Mouse (Mus musculus) liver, embryonic 16.5 days (tissue): ENCODE results near the gene Gm20671. TPM values are rescaled to one million over a fixed set of nuclear protein-coding genes. Genes with fewer than 3 reads are reported as not detected.

Source experiments
- ATAC-seq: fragments of 200-750 bp; cut with Nextera tagmentation; 2 replicates; pipeline ENCODE4 v1.8.0; 2017; ENCODE audit warnings: low read depth, mild to moderate bottlenecking, moderate number of reproducible peaks, moderate library complexity
- H3K27ac ChIP-seq: fragments of 300-500 bp; sonication (generic); 2 replicates; pipeline ENCODE4 v1.5.1; 2014; ENCODE audit warnings: mild to moderate bottlenecking, low read length
- H3K27me3 ChIP-seq: fragments of 300-500 bp; sonication (generic); 2 replicates; pipeline ENCODE4 v1.6.1; 2014; ENCODE audit warnings: low read depth, low read length, mixed read lengths; ENCODE audit not compliant: control insufficient read depth, insufficient read depth
- H3K36me3 ChIP-seq: fragments of 300-500 bp; sonication (generic); 2 replicates; pipeline ENCODE4 v1.6.1; 2014; ENCODE audit warnings: mild to moderate bottlenecking; ENCODE audit not compliant: control insufficient read depth, insufficient read depth
- H3K4me1 ChIP-seq: fragments of 300-500 bp; sonication (generic); 2 replicates; pipeline ENCODE4 v1.6.1; 2014; ENCODE audit warnings: low read depth, low read length, mixed read lengths; ENCODE audit not compliant: control insufficient read depth
- H3K4me2 ChIP-seq: fragments of 300-500 bp; sonication (generic); 2 replicates; pipeline ENCODE4 v1.6.1; 2014; ENCODE audit warnings: low read depth, low read length, mixed read lengths
- H3K4me3 ChIP-seq: fragments of 300-500 bp; sonication (generic); 2 replicates; pipeline ENCODE4 v1.5.1; 2014; ENCODE audit warnings: low read depth, mild to moderate bottlenecking, low read length
- H3K9ac ChIP-seq: fragments of 300-500 bp; sonication (generic); 2 replicates; pipeline ENCODE4 v1.6.1; 2014; ENCODE audit warnings: low read depth, low read length
- H3K9me3 ChIP-seq: fragments of 300-500 bp; sonication (generic); replicated peaks from 2 replicates; pipeline ENCODE4 v1.6.1; 2016; ENCODE audit warnings: low read length; ENCODE audit not compliant: control insufficient read depth
- WGBS: fragments of 180-500 bp; shearing (Covaris S2); extraction: QIAGEN DNeasy Blood & Tissue Kit; methylation state at CpG from one replicate; pipeline ENCODE4 v1.1.7; 2014; ENCODE audit not compliant: insufficient replicate concordance; 5-methylcytosine and 5-hydroxymethylcytosine counted together
- polyA plus RNA-seq: library from polyadenylated mRNA; unstranded; fragments of >200 nt; fragmentation: Nextera tagmentation; extraction: Ambion mirVana; gene quantifications from 2 replicates; pipeline ENCODE4 v1.2.1, GENCODE M21; 2015

The Gm20671 gene
- polyA plus RNA-seq, 1 experiment from 2014 or later, result not detected

- peak overlapping the region; percentile 74 for H3K27ac ChIP-seq
- H3K9ac ChIP-seq, result no peak overlapping the region
- no peaks in the 10 kb centered on the region for H3K27me3 ChIP-seq
- H3K9me3 ChIP-seq, result no peaks in the 10 kb centered on the region
- no peak overlapping the region for H3K4me2 ChIP-seq
- 19% methylated on average over 1 of the region's 1 CpGs for WGBS
- ATAC-seq, result peak; percentile 7; the same call in 1 of the 2 replicates
- H3K4me3 ChIP-seq, result no peak overlapping the region
- no peaks in the 10 kb centered on the region for H3K36me3 ChIP-seq
- H3K4me1 ChIP-seq, result no peaks in the 10 kb centered on the region; the same call in none of the 2 replicates
These were observed 109.2 kb downstream of the Gm20671 start for GRCm38 (mm10) chr5:32717726-32718125.

GRCm38 (mm10) chr5:32713703-32714467, 113.0 kb downstream of the Gm20671 start:
- H3K4me3 ChIP-seq, result peak overlapping the region; percentile 65
- no peaks in the 10 kb centered on the region for H3K9me3 ChIP-seq
- peak overlapping the region; percentile 81 for H3K4me2 ChIP-seq
- under 1% methylated on average over 55 of the region's 55 CpGs for WGBS
- peak; percentile 92 for ATAC-seq
- no peaks in the 10 kb centered on the region for H3K27me3 ChIP-seq
- no peaks in the 10 kb centered on the region for H3K36me3 ChIP-seq
- peak overlapping the region; percentile 54 for H3K9ac ChIP-seq
- H3K4me1 ChIP-seq, result no peaks in the 10 kb centered on the region; the same call in none of the 2 replicates
- H3K27ac ChIP-seq, result peak overlapping the region; percentile 76

DNA sequence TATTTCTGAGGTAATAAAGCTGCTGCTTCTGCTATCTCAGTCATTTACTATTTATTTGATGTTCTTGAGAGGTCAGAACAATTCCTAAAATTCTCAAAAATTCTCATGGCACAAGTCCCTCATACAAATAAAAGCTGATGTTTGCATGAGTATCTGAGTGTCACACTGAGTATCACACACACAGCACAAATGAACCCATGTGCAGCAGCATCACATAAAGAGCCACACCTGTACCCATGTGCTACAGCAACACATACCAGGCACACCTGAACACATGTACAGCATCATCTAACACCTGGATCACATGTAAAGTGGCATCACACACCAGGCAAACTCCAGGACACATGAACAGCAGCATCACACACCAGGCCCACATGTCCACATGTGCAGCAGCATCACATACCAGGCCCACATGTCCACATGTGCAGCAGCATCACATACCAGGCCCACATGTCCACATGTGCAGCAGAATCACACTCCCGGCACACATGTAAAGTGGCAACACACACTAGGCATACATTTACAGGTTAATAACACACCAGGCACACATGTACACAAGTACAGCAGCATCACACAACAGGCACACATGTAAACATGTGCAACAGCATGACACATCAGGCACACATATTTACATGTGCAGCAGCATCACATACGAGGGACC, 113.7 kb downstream of the Gm20671 start:
- ATAC-seq, result peak; percentile 1; the same call in 1 of the 2 replicates
- peak overlapping the region; percentile 76 for H3K27ac ChIP-seq
- H3K36me3 ChIP-seq, result no peaks in the 10 kb centered on the region
- H3K4me3 ChIP-seq, result peak overlapping the region; percentile 65
- no peaks in the 10 kb centered on the region for H3K9me3 ChIP-seq
- peak overlapping the region; percentile 54 for H3K9ac ChIP-seq
- H3K27me3 ChIP-seq, result no peaks in the 10 kb centered on the region
- H3K4me2 ChIP-seq, result peak overlapping the region; percentile 81
- 20% methylated on average over 2 of the region's 2 CpGs for WGBS
- H3K4me1 ChIP-seq, result no peaks in the 10 kb centered on the region; the same call in none of the 2 replicates

DNA sequence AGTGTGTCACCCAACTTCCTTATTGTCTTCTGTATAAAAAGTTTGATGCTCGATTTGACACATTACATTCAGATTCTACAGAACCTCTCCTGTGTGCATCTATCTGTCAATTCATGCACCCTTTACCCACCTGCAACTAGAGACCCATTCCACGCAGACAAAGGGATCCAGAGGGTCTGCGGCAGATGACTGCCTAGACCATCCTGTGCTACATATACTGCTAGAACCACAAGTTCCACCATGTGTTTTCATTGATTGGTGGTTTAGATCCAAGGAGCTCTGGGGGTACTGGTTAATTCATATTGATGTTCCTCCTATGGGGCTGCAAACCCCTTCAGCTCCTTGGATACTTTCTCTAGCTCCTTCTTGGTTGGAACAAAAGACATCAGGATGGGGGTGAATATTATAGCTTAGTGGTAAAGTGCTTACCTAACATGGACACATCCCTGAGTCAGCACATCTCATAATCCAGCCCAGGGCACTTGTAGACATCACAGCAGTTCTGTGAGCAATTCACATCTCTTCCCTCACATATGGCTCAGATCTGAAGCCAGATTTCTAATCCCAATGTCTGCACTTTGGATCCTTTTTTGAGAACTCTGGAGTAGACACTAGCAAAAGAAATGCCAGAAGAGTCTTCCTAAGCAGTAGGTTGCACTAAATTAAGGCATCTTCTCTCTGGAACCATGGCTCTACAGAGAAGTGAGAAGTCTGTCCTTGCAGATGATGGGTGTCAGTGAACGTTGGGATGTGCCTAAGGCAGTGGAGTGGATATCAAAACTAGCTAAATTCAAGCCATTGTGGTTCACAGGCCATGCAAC, 114.5 kb downstream of the Gm20671 start:
- Histone ChIP-seq H3K36me3 (no peaks in the 10 kb centered on the region), H3K9me3 (no peaks in the 10 kb centered on the region), H3K4me3 (no peak overlapping the region), H3K27ac (no peak overlapping the region), H3K9ac (no peak overlapping the region), H3K4me1 (no peaks in the 10 kb centered on the region; the same call in none of the 2 replicates), H3K27me3 (no peaks in the 10 kb centered on the region), H3K4me2 (peak overlapping the region; percentile 81; the same call in 1 of the 2 replicates)
- no peak for ATAC-seq
- WGBS, result 62% methylated on average over 4 of the region's 4 CpGs

- no peaks in the 10 kb centered on the region; the same call in none of the 2 replicates for H3K4me1 ChIP-seq
- WGBS, result 78% methylated on average over 5 of the region's 5 CpGs
- H3K4me3 ChIP-seq, result no peak overlapping the region
- H3K36me3 ChIP-seq, result no peaks in the 10 kb centered on the region
- no peak overlapping the region for H3K27ac ChIP-seq
- no peaks in the 10 kb centered on the region for H3K27me3 ChIP-seq
- no peak for ATAC-seq
- H3K9ac ChIP-seq, result no peak overlapping the region
- no peak overlapping the region for H3K4me2 ChIP-seq
- no peaks in the 10 kb centered on the region for H3K9me3 ChIP-seq
These were observed 115.4 kb downstream of the Gm20671 start for GRCm38 (mm10) chr5:32711485-32711884.

DNA sequence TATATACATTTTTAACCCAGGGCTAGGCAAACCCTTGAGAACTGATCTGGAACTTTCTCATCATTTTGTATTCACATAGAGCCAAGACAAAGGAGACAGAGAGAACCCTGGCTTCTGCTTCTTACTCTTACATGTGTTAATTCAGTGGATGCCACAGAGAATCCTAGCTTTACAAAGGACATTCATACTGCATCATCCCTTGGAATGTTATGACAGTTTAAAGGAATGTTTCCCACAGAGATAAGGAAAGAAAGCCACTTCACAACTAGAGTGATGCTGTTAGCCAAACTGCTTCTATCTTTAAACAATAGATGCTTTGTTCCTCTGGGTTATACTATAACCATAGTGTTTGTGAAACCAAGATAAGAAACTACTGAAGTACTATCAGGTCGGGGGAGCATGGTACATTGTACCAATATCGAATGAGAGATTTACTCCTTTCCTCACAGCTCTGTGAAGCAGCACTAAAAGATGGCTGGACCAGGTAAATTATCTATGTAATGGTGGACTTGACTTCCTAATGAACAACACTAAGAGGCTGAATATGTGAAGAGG, 120.6 kb downstream of the Gm20671 start:
- Histone ChIP-seq H3K4me3 (no peak overlapping the region), H3K36me3 (no peaks in the 10 kb centered on the region), H3K4me1 (no peaks in the 10 kb centered on the region), H3K27ac (no peak overlapping the region), H3K9ac (no peak overlapping the region), H3K4me2 (no peak overlapping the region), H3K27me3 (no peaks in the 10 kb centered on the region), H3K9me3 (no peaks in the 10 kb centered on the region)
- ATAC-seq, result no peak
- WGBS, result 44% methylated on average over 2 of the region's 2 CpGs

- no peak overlapping the region for H3K9ac ChIP-seq
- no peaks in the 10 kb centered on the region for H3K27me3 ChIP-seq
- H3K36me3 ChIP-seq, result no peaks in the 10 kb centered on the region
- H3K9me3 ChIP-seq, result no peaks in the 10 kb centered on the region
- no peaks in the 10 kb centered on the region; the same call in 1 of the 2 replicates for H3K4me1 ChIP-seq
- peak; percentile 74 for ATAC-seq
- 40% methylated on average over 5 of the region's 5 CpGs for WGBS
- H3K4me2 ChIP-seq, result no peak overlapping the region
- H3K27ac ChIP-seq, result peak overlapping the region; percentile 46; the same call in 1 of the 2 replicates
- H3K4me3 ChIP-seq, result no peak overlapping the region
These were observed 129.6 kb downstream of the Gm20671 start for GRCm38 (mm10) chr5:32697208-32697867.

- Histone ChIP-seq H3K36me3 (no peaks in the 10 kb centered on the region), H3K4me1 (no peaks in the 10 kb centered on the region; the same call in 1 of the 2 replicates), H3K27me3 (no peaks in the 10 kb centered on the region), H3K9me3 (no peaks in the 10 kb centered on the region), H3K9ac (no peak overlapping the region), H3K4me2 (no peak overlapping the region), H3K4me3 (no peak overlapping the region), H3K27ac (no peak overlapping the region)
- no peak for ATAC-seq
- WGBS, result 26% methylated on average over 2 of the region's 2 CpGs
These were observed 133.5 kb downstream of the Gm20671 start for GRCm38 (mm10) chr5:32693411-32693810.
